Mouse (Mus musculus): ENCODE results near the gene 9930021J03Rik. TPM values are rescaled to one million over a fixed set of nuclear protein-coding genes. Genes with fewer than 3 reads are reported as not detected.

The 9930021J03Rik gene
- polyA plus RNA-seq, 1 experiment from 2014 or later = 2.5 TPM

GRCm38 (mm10) chr19:29805101-29805916 lies 480 bp downstream of the 9930021J03Rik start:
- ATAC-seq (ENCODE audit: extremely low read depth, insufficient number of reproducible peaks, low FRiP score, low TSS enrichment) = peak; percentile 42; the same call in 1 of the 2 replicates
- Histone ChIP-seq H3K9me3 (no peaks in the 10 kb centered on the region), H3K27ac (replicated peaks) (peak overlapping the region; percentile 95), H3K27me3 (replicated peaks) (no peaks in the 10 kb centered on the region), H3K4me3 (peak overlapping the region; percentile 89), H3K4me2 (peak overlapping the region; percentile 82), H3K4me1 (peaks cover 26% of the 10 kb centered on the region), H3K9ac (peak overlapping the region; percentile 97), H3K36me3 (peaks cover 20% of the 10 kb centered on the region)
- under 1% methylated on average over 68 of the region's 72 CpGs for WGBS

GRCm38 (mm10) chr19:29803946-29804345 lies 1.8 kb downstream of the 9930021J03Rik start:
- peaks cover 6% of the 10 kb centered on the region for H3K36me3 ChIP-seq
- peaks cover 22% of the 10 kb centered on the region for H3K4me1 ChIP-seq
- 54% methylated on average over 3 of the region's 3 CpGs for WGBS
- no peaks in the 10 kb centered on the region for H3K27me3 ChIP-seq (replicated peaks)
- peak overlapping the region; percentile 59 for H3K9ac ChIP-seq
- peak overlapping the region; percentile 82 for H3K4me2 ChIP-seq
- H3K4me3 ChIP-seq = peak overlapping the region; percentile 89
- ATAC-seq (ENCODE audit: extremely low read depth, insufficient number of reproducible peaks, low FRiP score, low TSS enrichment) = no peak
- H3K27ac ChIP-seq (replicated peaks) = no peak overlapping the region
- no peaks in the 10 kb centered on the region for H3K9me3 ChIP-seq

GRCm38 (mm10) chr19:29797371-29797770 lies 8.4 kb downstream of the 9930021J03Rik start:
- Histone ChIP-seq H3K9me3 (no peaks in the 10 kb centered on the region), H3K4me2 (no peak overlapping the region), H3K4me1 (peaks cover 6% of the 10 kb centered on the region), H3K4me3 (no peak overlapping the region), H3K27ac (replicated peaks) (no peak overlapping the region), H3K27me3 (replicated peaks) (no peaks in the 10 kb centered on the region), H3K36me3 (no peaks in the 10 kb centered on the region), H3K9ac (no peak overlapping the region)
- WGBS = 79% methylated on average over 3 of the region's 3 CpGs
- no peak for ATAC-seq (ENCODE audit: extremely low read depth, insufficient number of reproducible peaks, low FRiP score, low TSS enrichment)

DNA sequence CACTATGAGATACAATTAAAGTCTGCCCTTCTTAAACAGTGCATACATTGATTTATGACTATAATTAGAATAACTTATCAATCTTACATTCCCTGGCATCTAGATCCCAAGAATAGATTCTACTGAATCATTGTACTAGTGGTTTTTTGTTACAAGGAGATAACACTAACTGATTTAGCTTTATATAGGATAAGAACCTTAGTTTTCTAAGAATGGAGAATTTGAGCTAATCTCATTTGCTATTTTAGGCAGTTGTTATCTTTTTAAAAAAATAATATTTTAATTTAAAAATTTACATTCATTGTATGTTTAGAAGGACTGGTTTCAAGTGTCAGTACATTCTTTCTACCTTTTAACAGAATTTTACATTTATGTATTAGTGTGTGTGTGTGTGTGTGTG lies 17.8 kb downstream of the 9930021J03Rik start:
- no peak for ATAC-seq (ENCODE audit: extremely low read depth, insufficient number of reproducible peaks, low FRiP score, low TSS enrichment)
- peaks cover 18% of the 10 kb centered on the region for H3K36me3 ChIP-seq
- no peak overlapping the region for H3K9ac ChIP-seq
- no peaks in the 10 kb centered on the region for H3K4me1 ChIP-seq
- no peak overlapping the region for H3K27ac ChIP-seq (replicated peaks)
- H3K4me3 ChIP-seq = no peak overlapping the region
- H3K9me3 ChIP-seq = no peaks in the 10 kb centered on the region
- no peaks in the 10 kb centered on the region for H3K27me3 ChIP-seq (replicated peaks)
- H3K4me2 ChIP-seq = no peak overlapping the region

DNA sequence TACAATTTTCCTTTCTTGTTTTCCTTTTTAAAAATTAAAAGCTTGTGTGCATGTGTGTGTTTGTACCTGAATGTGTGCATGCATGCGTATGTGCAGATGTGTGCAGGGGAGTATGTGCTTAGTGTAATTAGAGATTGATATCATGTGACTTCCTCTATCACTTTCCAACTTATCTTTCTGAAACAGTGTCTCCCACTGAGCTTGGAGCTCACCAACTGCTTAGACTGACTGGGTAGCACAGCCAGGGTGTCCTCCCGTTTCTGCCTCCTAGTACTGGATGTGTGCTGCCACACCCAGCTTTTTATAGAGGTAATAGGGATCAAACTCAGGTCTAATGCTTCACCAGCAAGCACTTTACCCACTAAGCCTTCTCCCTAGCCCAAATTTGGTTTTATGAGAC lies 22.9 kb downstream of the 9930021J03Rik start:
- no peaks in the 10 kb centered on the region for H3K4me1 ChIP-seq

GRCm38 (mm10) chr19:29753939-29754338 lies 51.9 kb downstream of the 9930021J03Rik start:
- Histone ChIP-seq H3K4me1 (peaks cover 5% of the 10 kb centered on the region; the same call in 1 of the 2 replicates), H3K27ac (replicated peaks) (no peak overlapping the region), H3K4me3 (no peak overlapping the region), H3K9me3 (no peaks in the 10 kb centered on the region), H3K36me3 (peaks cover 15% of the 10 kb centered on the region), H3K27me3 (replicated peaks) (no peaks in the 10 kb centered on the region), H3K9ac (no peak overlapping the region), H3K4me2 (no peak overlapping the region)
- no peak for ATAC-seq (ENCODE audit: extremely low read depth, insufficient number of reproducible peaks, low FRiP score, low TSS enrichment)
- 87% methylated on average over 2 of the region's 2 CpGs for WGBS

More for the DNA sequence above, 22.9 kb downstream of the 9930021J03Rik start:
- Histone ChIP-seq H3K4me3 (no peak overlapping the region), H3K36me3 (peaks cover 27% of the 10 kb centered on the region), H3K9me3 (no peaks in the 10 kb centered on the region), H3K9ac (no peak overlapping the region), H3K27ac (replicated peaks) (no peak overlapping the region), H3K27me3 (replicated peaks) (no peaks in the 10 kb centered on the region), H3K4me2 (no peak overlapping the region)
- 81% methylated on average over 2 of the region's 2 CpGs for WGBS
- ATAC-seq (ENCODE audit: extremely low read depth, insufficient number of reproducible peaks, low FRiP score, low TSS enrichment) = no peak

DNA sequence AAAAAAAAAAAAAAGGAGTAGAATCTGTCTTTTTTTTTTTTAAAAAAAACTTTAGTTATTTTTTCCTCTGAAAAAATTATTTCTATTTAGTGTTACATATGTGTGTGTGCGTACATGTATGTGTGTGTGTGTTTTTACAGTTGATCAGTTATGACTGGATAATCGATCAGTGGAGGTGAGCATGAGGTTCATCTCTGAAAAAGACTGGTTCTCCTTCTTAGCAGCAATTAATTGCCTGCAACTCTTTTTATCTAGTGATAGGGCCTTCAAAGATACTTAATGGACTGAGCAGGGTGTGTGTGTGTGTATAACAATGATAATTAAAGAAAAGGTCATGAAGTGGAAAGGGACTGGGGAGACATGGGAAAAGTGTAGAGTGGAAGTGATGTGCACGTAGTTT lies 54.8 kb downstream of the 9930021J03Rik start:
- Histone ChIP-seq H3K4me3 (no peak overlapping the region), H3K4me1 (no peaks in the 10 kb centered on the region), H3K9ac (no peak overlapping the region), H3K27me3 (replicated peaks) (no peaks in the 10 kb centered on the region), H3K36me3 (peaks cover 23% of the 10 kb centered on the region), H3K27ac (replicated peaks) (no peak overlapping the region), H3K4me2 (no peak overlapping the region), H3K9me3 (no peaks in the 10 kb centered on the region)
- no peak for ATAC-seq (ENCODE audit: extremely low read depth, insufficient number of reproducible peaks, low FRiP score, low TSS enrichment)
- 86% methylated on average over 3 of the region's 3 CpGs for WGBS

- Histone ChIP-seq H3K9me3 (no peaks in the 10 kb centered on the region), H3K36me3 (peaks cover 11% of the 10 kb centered on the region; the same call in 1 of the 2 replicates), H3K4me1 (no peaks in the 10 kb centered on the region), H3K27me3 (replicated peaks) (no peaks in the 10 kb centered on the region), H3K4me3 (no peak overlapping the region), H3K27ac (replicated peaks) (no peak overlapping the region), H3K9ac (no peak overlapping the region), H3K4me2 (no peak overlapping the region)
- 91% methylated on average over 5 of the region's 5 CpGs for WGBS
- no peak for ATAC-seq (ENCODE audit: extremely low read depth, insufficient number of reproducible peaks, low FRiP score, low TSS enrichment)
Observed at GRCm38 (mm10) chr19:29743531-29743930, 62.3 kb downstream of the 9930021J03Rik start.

- WGBS = 77% methylated on average over 1 of the region's 1 CpGs
- no peak for ATAC-seq (ENCODE audit: extremely low read depth, insufficient number of reproducible peaks, low FRiP score, low TSS enrichment)
- Histone ChIP-seq H3K4me2 (no peak overlapping the region), H3K36me3 (no peaks in the 10 kb centered on the region; the same call in 1 of the 2 replicates), H3K9ac (no peak overlapping the region), H3K27ac (replicated peaks) (no peak overlapping the region), H3K4me3 (no peak overlapping the region), H3K27me3 (replicated peaks) (no peaks in the 10 kb centered on the region), H3K9me3 (no peaks in the 10 kb centered on the region), H3K4me1 (no peaks in the 10 kb centered on the region)
Observed at GRCm38 (mm10) chr19:29740661-29741060, 65.1 kb downstream of the 9930021J03Rik start.

DNA sequence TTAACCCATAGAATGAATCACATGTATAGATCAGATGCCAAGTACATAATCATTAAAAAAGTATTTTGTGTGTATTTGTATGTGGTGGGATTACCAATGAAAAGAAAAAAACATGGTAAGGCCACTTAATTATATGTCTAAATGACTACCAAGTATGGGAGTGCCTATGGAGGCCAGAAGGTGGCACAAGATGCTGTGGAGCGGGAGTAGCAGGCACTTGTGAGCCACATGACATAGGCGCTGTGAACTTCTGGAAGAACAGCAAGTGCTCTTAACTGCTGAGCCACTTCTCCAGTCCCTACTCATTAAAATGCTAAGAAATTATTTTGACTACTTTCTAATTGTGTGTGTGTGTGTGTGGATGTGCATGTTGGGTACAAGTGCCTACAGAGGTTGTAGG lies 66.2 kb downstream of the 9930021J03Rik start:
- Histone ChIP-seq H3K9ac (no peak overlapping the region), H3K4me2 (no peak overlapping the region), H3K9me3 (no peaks in the 10 kb centered on the region), H3K4me3 (no peak overlapping the region), H3K36me3 (no peaks in the 10 kb centered on the region), H3K4me1 (peaks cover 4% of the 10 kb centered on the region; the same call in 1 of the 2 replicates), H3K27ac (replicated peaks) (no peak overlapping the region), H3K27me3 (replicated peaks) (no peaks in the 10 kb centered on the region)
- ATAC-seq (ENCODE audit: extremely low read depth, insufficient number of reproducible peaks, low FRiP score, low TSS enrichment) = no peak
- 90% methylated on average over 2 of the region's 2 CpGs for WGBS

DNA sequence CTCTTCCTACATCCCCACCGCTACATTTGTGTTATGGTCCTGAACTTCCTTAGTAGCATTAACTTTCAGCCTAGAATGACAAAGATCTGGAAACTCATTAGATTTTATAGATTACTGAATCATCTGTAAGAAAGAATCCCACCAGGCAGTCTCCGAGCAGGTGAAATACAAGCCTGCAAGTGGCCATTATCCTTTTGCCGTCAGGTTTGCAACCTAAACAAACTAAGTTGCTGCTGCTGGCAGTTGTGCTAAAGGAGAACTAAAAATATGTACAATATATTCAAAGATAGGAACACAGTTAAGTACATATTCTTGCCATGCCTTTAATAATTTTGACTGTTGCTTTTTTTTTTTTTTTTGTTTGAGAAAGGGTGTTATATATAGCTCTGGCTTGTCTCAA lies 70.4 kb downstream of the 9930021J03Rik start:
- ATAC-seq (ENCODE audit: extremely low read depth, insufficient number of reproducible peaks, low FRiP score, low TSS enrichment) = no peak
- H3K9me3 ChIP-seq = no peaks in the 10 kb centered on the region
- H3K9ac ChIP-seq = no peak overlapping the region
- H3K27ac ChIP-seq (replicated peaks) = no peak overlapping the region
- 79% methylated on average over 3 of the region's 3 CpGs for WGBS
- no peaks in the 10 kb centered on the region for H3K27me3 ChIP-seq (replicated peaks)
- no peak overlapping the region for H3K4me2 ChIP-seq
- no peak overlapping the region for H3K4me3 ChIP-seq
- H3K36me3 ChIP-seq = no peaks in the 10 kb centered on the region
- peaks cover 4% of the 10 kb centered on the region; the same call in 1 of the 2 replicates for H3K4me1 ChIP-seq

GRCm38 (mm10) chr19:29718476-29718875 lies 87.3 kb downstream of the 9930021J03Rik start:
- H3K9ac ChIP-seq = no peak overlapping the region
- no peak overlapping the region for H3K27ac ChIP-seq (replicated peaks)
- WGBS = 98% methylated on average over 3 of the region's 3 CpGs
- H3K36me3 ChIP-seq = peaks cover 49% of the 10 kb centered on the region
- no peak overlapping the region for H3K4me2 ChIP-seq
- no peak for ATAC-seq (ENCODE audit: extremely low read depth, insufficient number of reproducible peaks, low FRiP score, low TSS enrichment)
- H3K9me3 ChIP-seq = no peaks in the 10 kb centered on the region
- no peak overlapping the region for H3K4me3 ChIP-seq
- H3K4me1 ChIP-seq = no peaks in the 10 kb centered on the region
- H3K27me3 ChIP-seq (replicated peaks) = no peaks in the 10 kb centered on the region

Data from heart, embryonic 13.5 days (tissue).